Mouse (Mus musculus) macrophage (primary cell): ENCODE data around the gene Map1s. TPM values are rescaled to one million over a fixed set of nuclear protein-coding genes. Genes with fewer than 3 reads are reported as not detected.

Source experiments
- H3K27ac ChIP-seq: fragments of 350-480 bp; formaldehyde crosslinking; 2 replicates; pipeline ENCODE4 v1.9.0; 2021
- H3K36me3 ChIP-seq: fragments of 350-480 bp; formaldehyde crosslinking; 2 replicates; pipeline ENCODE4 v1.9.0; 2021; ENCODE audit errors: inconsistent target
- H3K4me3 ChIP-seq: fragments of 350-480 bp; formaldehyde crosslinking; 2 replicates; pipeline ENCODE4 v1.9.0; 2021; ENCODE audit errors: inconsistent target
- H3K79me2 ChIP-seq: fragments of 350-480 bp; formaldehyde crosslinking; 2 replicates; pipeline ENCODE4 v1.9.0; 2021; ENCODE audit errors: inconsistent target
- WGBS: methylation state at CpG from one replicate; pipeline ENCODE4 v1.1.7; 2026; ENCODE audit warnings: inconsistent platforms; ENCODE audit not compliant: missing documents; 5-methylcytosine and 5-hydroxymethylcytosine counted together
- polyA plus RNA-seq: library from polyadenylated mRNA; stranded (reverse); fragments of 250-400 nt; gene quantifications from 3 replicates; pipeline ENCODE4 v1.2.4, GENCODE M21; 2018; ENCODE audit warnings: inconsistent platforms

Gene Map1s
- polyA plus RNA-seq, 1 experiment from 2014 or later = 20.1 TPM

DNA sequence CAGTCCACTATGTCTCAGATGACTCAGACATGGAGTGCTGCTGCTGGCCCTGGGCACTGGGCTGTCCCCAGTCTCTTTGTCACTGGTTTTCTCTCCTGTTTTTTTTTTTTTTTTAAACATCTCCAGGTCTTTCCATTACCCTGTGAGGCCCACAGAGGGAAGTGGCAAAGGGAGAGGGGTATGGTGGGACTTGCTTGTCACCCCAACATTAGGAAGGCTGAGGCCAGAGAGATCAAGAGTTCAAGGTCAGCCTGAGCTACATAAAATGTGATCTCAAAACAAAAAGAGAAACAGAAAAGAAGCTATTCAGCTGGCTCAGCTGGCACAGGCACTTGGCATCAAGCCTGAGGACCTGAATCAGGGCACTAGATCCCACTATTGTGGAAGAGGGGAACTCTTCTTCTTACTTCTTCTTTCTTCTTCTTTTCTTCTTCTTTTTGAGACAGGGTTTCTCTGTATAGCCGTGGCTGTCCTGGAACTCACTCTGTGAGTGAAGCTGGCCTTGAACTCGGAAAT is 4.8 kb upstream of the Map1s start:
- Histone ChIP-seq H3K4me3 (no peak overlapping the region), H3K27ac (peak overlapping the region; percentile 36), H3K36me3 (no peaks in the 10 kb centered on the region), H3K79me2 (peaks cover 16% of the 10 kb centered on the region)
- WGBS = 62% methylated on average over 2 of the region's 2 CpGs

DNA sequence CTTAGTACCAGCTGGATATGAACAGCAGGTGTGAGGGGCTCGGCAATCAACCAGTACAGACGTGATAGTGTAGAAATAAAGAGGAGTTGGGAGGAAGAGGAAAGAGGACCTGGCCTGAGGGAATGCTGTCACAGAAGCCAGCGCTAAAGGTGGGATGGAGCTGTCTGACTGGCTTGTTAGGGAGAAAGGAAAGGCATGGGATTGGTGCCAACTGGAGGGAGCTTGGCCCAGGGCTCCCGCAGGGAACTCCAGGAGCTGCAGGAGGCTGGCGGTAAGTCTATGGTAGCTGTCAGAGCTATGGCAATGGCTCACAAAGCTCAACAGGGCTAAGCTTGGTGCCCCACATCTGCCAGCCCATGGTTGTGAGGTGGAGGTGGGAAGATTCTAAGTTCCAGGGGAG is 3.5 kb upstream of the Map1s start:
- H3K36me3 ChIP-seq = no peaks in the 10 kb centered on the region
- 80% methylated on average over 5 of the region's 5 CpGs for WGBS
- H3K27ac ChIP-seq = no peak overlapping the region
- H3K79me2 ChIP-seq = peaks cover 16% of the 10 kb centered on the region
- H3K4me3 ChIP-seq = no peak overlapping the region

DNA sequence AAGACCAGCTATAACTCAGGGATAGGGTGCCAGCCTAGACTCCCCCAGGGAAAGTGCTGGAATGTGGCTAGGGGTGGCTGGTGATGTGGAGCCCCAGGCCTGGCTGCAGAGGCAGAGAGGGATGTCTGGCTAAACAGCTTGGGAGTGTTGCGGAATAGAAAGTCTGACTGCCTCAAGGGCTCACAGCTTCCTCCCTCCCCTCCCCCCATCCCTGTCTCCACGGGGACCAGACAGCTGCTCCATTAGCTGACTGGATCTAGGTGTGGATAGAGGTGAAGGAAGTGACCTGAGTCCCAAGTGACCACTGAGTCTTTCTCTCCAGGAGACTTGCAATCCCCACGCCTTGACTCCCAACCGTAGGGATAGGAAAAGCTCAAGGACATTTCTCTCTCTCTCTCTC is 2.6 kb upstream of the Map1s start:
- H3K79me2 ChIP-seq = peaks cover 25% of the 10 kb centered on the region
- H3K36me3 ChIP-seq = no peaks in the 10 kb centered on the region
- H3K27ac ChIP-seq = peak overlapping the region; percentile 94; the same call in 1 of the 2 replicates
- 60% methylated on average over 4 of the region's 4 CpGs for WGBS
- no peak overlapping the region for H3K4me3 ChIP-seq

DNA sequence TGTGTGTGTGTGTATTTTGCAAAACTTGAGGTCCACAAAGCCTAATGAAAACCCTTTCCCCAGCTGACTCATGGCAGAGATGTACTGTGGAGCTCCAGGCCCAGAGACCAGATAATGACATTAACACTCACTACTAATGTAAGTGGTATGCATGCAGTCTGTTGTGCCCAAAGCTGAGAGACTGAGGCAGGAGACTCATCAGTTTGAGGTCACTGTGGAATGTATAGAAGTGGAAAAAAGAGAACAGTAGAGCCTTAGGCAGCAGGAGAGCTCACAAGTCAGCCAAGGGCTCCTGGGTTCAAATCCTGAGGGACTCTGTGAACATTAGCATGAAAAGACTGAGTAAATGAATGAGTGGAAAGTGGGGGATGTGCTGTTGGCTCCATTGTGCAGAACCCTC is 2.1 kb upstream of the Map1s start:
- Histone ChIP-seq H3K79me2 (peaks cover 30% of the 10 kb centered on the region), H3K27ac (peak overlapping the region; percentile 94), H3K36me3 (no peaks in the 10 kb centered on the region), H3K4me3 (no peak overlapping the region)

DNA sequence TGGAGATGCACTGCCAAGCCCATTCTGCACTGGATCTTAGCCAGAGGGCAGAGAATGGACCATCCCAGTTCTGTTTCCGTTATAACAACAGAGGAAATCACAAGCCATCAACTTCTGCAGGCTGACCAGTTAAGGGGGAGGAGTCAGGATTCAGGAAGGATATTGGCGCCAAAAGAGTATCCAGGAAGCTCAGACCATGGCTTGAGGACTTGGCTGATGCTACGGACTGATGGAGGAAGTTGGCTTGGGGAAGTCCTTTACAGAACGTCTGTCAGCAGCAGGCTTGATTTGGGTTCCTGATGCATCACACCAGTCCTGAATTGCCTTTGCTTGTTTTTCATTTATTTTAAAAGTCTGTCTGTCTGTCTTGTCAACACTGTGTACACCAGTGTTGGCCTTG is 1.2 kb upstream of the Map1s start:
- WGBS = 2% methylated on average over 4 of the region's 4 CpGs
- H3K4me3 ChIP-seq = no peak overlapping the region
- H3K36me3 ChIP-seq = no peaks in the 10 kb centered on the region
- peak overlapping the region; percentile 94 for H3K27ac ChIP-seq
- H3K79me2 ChIP-seq = peaks cover 39% of the 10 kb centered on the region

DNA sequence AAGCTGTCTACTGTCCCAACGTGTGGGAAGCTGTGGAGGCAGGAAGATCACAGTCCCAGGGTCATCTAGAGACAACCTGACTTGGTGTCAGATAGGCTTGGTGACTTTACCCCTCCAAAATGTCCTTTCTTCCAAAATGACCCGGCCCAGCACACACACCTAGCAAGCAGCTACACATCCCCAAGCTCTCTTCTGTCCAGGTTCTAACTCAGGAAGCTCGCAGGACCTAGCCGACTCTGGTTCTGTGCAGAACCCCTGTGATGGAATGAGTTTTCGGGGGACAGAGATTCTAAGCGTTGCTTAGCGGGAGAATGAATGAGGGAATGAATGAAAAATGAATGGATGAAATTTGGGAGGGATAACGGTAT is 285 bp upstream of the Map1s start:
- Histone ChIP-seq H3K4me3 (peak overlapping the region; percentile 46), H3K79me2 (peaks cover 45% of the 10 kb centered on the region), H3K27ac (peak overlapping the region; percentile 94), H3K36me3 (no peaks in the 10 kb centered on the region)
- WGBS = 5% methylated on average over 8 of the region's 8 CpGs

DNA sequence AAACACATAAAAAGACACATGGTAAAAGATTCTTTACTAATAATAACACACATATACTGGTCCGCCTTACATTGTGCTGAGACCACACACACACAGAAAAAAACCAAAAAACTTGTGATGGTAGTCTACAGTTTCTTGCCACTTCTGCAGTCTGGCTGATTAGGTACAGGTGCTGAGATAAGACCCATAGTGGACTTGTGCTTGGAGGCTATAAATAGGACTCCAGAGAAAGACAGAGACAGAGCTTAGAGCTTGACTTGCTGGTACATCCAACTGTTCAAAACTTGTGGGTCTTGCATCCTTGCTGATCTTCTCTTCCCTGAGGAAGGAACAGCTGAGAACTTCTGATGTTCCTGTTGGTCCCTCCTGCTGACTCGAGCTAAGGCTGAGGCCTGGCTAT is 1.8 kb downstream of the Map1s start:
- WGBS = 90% methylated on average over 2 of the region's 2 CpGs
- Histone ChIP-seq H3K4me3 (no peak overlapping the region), H3K36me3 (peaks cover 7% of the 10 kb centered on the region; the same call in 1 of the 2 replicates), H3K79me2 (peaks cover 66% of the 10 kb centered on the region), H3K27ac (no peak overlapping the region)

DNA sequence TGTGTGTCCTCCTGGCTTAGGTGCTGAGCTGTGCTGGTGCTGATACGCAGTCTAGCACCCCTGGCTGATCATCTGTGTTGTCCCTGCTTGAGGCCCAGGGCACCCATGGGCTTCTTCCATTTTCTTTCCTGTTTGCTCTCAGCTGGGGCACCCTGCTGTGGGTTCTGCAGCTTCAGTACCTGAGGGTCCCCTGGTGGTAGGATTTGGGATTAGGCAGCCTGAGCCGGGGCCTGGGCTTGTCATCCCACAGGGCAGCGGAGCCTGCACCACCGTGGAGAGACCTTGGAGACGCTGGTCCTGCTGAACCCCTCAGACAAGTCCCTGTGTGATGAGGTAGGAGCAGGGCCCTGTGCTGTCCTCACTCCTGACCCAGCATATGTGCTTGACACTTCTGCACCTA is 5.9 kb downstream of the Map1s start:
- H3K79me2 ChIP-seq = peaks cover 96% of the 10 kb centered on the region
- H3K36me3 ChIP-seq = peaks cover 25% of the 10 kb centered on the region; the same call in 1 of the 2 replicates
- H3K4me3 ChIP-seq = no peak overlapping the region
- 90% methylated on average over 5 of the region's 5 CpGs for WGBS
- H3K27ac ChIP-seq = peak overlapping the region; percentile 82

DNA sequence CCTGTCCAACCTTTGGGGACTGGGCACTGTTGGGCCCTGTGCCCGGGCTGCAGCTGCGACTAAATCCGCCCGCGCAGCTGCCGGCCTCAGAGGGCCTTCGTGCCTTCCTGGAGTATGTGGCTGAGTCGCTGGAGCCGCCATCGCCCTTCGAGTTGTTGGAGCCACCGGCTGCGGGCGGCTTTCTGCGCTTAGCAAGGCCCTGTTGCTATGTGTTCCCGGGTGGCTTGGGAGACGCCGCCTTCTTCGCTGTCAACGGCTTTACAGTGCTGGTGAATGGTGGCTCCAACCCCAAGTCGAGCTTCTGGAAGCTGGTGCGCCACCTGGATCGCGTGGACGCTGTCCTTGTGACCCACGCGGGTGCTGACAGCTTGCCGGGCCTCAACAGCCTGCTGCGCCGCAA is 7.2 kb downstream of the Map1s start:
- peaks cover 39% of the 10 kb centered on the region for H3K36me3 ChIP-seq
- no peak overlapping the region for H3K27ac ChIP-seq
- peaks cover 96% of the 10 kb centered on the region for H3K79me2 ChIP-seq
- H3K4me3 ChIP-seq = no peak overlapping the region
- 96% methylated on average over 30 of the region's 30 CpGs for WGBS

DNA sequence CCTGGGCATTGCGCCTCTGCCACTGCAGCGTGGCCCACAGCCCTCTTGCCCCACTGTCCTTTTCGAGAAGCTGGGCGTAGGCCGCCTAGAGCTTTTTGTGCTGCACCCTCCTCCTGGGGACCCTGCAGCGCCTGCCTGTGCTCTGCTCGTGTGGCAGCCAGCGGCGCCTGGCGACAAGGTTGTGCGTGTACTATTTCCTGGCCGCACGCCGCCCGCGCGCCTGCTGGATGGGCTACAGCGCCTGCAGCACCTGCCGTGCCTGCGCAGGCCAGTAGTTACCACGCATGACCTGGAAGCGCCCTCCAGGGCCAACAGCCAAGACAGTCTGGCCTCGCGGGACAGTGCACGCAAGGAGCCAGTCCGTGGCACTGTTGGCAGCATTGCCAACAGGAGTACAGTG is 7.8 kb downstream of the Map1s start:
- Histone ChIP-seq H3K36me3 (peaks cover 44% of the 10 kb centered on the region), H3K79me2 (peaks cover 96% of the 10 kb centered on the region), H3K27ac (no peak overlapping the region), H3K4me3 (no peak overlapping the region)
- WGBS = 94% methylated on average over 24 of the region's 26 CpGs

DNA sequence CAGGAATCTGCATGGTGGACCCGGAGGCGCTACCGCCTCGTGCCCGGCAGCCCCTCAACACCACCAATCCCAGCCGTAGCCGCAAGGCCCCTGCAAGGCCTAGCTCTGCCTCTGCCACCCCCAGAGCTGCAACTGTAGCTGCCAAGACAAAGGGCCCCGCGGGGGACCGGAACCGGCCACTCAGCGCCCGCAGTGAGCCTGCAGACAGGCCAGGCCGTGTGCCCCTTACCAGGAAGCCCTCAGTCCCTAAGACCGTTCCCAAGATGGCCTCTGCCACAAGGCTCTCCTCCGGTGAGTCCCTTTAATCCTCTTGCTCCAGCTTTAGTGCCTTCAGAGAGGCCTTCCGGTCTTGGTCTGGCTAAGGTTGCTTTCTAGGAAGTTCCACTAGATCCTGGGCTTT is 9.0 kb downstream of the Map1s start:
- Histone ChIP-seq H3K4me3 (no peak overlapping the region), H3K36me3 (peaks cover 51% of the 10 kb centered on the region), H3K79me2 (peaks cover 86% of the 10 kb centered on the region), H3K27ac (no peak overlapping the region)
- WGBS = 90% methylated on average over 17 of the region's 17 CpGs

DNA sequence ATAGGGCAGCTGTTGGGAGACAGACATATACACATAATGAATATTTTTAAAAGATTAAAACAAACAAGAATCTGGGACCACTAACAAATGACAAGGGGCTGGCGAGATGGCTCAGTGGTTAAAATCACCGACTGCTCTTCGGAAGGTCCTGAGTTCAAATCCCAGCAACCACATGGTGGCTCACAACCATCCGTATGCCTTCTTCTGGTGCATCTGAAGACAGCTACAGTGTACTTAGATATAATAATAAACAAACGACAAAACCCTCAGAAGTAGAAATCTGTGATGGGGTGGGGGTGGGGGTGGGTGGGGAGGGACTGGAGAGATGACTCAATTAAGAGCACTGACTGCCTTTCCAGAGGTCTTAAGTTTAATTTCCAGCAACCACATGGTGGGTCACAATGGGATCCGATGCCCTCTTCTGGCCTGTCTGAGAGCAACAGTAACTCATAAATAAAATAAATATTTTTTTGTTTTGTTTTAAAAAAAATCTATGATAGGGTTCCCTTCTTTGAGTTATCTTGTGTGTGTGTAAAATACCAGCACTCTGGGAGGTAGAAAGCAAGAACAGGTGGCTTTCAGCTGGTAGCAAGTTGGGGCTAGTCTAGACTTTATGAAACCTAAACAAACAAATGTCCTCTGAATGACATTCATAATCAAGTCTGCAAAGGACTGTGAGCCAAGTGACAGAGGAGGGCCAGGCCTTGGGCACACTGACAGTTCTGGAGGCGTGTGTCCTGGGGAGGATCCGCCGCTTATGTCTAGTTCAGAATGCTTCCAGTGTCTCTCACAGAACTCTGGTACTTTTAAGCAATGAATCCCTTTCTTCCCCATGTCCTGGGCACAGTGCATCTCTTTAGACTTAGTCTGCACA is 14.6 kb downstream of the Map1s start:
- Histone ChIP-seq H3K79me2 (peaks cover 34% of the 10 kb centered on the region), H3K4me3 (no peak overlapping the region), H3K36me3 (peaks cover 39% of the 10 kb centered on the region), H3K27ac (no peak overlapping the region)
- WGBS = 95% methylated on average over 6 of the region's 9 CpGs

DNA sequence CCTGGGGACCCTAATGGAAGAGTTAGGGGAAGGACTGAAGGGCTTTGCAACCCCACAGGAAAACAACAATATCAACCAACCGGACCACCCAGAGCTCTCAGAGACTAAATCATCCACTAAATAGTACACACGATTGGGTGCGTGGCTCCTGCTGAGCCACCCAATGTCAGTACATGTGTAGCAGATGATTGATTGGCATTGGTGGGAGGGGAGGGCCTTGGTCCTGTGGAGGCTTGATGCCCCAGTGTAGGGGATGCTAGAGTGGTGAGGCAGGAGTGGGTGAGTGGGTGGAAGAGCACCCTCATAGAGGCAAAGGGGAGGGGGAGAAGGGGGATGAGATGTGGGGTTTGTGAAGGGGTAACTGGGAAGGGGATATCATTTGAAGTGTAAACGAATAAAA is 18.4 kb downstream of the Map1s start:
- H3K36me3 ChIP-seq = peaks cover 1% of the 10 kb centered on the region; the same call in 1 of the 2 replicates
- H3K79me2 ChIP-seq = no peaks in the 10 kb centered on the region
- 89% methylated on average over 4 of the region's 4 CpGs for WGBS
- no peak overlapping the region for H3K27ac ChIP-seq
- H3K4me3 ChIP-seq = no peak overlapping the region

DNA sequence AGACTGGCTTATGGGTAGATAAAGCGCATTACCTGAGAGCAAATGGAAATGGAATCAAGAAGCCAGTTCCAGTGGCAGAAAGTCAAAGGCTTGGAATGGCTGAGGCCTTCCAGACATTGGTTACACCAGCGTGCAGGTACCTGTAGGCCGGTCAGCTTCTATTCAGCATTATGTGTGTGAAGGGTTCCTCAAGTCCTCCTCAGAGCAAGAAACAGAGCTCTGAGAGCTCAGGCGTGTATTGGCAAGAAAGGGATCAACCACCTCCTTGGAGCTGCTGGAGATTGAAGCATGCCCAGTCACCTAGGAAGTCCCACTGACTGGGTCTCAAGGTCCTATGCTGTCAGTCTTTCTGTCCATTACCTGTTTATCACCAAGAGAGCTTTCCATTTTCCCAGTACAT is 20.0 kb downstream of the Map1s start:
- H3K79me2 ChIP-seq = no peaks in the 10 kb centered on the region
- no peak overlapping the region for H3K4me3 ChIP-seq
- no peak overlapping the region for H3K27ac ChIP-seq
- no peaks in the 10 kb centered on the region for H3K36me3 ChIP-seq
- WGBS = 98% methylated on average over 4 of the region's 4 CpGs

DNA sequence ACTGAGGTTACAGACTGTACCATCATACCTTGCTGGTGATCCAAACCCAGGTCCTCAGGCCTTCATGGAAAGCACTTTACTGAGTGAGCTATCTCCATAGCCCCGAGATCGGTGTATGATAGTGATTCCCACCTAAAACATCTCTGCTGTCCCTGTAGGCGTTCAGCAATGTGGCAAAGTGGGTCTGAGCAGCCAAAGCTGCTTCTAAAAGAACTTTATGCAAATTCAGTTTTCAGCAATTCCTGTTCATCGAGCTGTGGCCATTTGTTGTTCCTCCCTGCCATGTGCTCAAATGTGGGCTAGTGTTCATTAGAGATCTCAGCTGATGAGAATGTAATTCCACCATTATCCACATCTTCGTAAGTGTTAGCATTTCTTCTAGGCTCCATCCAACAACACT is 20.7 kb downstream of the Map1s start:
- 90% methylated on average over 5 of the region's 5 CpGs for WGBS
- H3K36me3 ChIP-seq = no peaks in the 10 kb centered on the region
- H3K4me3 ChIP-seq = no peak overlapping the region
- H3K79me2 ChIP-seq = no peaks in the 10 kb centered on the region
- no peak overlapping the region for H3K27ac ChIP-seq
